Mouse (Mus musculus) heart, postnatal 4 days (tissue): ENCODE measurements around the gene Aplf. TPM values are rescaled to one million over a fixed set of nuclear protein-coding genes. Genes with fewer than 3 reads are reported as not detected.
"Not testable (repeated sequence)": the region's sequence is repeated elsewhere in the genome, so short reads cannot be mapped to it uniquely, and the experiment has no call there.

Source experiments
- DNase-seq: peaks from one replicate; pipeline ENCODE4 v3.0.0; 2021
- total RNA-seq, 2 experiments: library from RNA; stranded (reverse); gene quantifications; 2 replicates each; pipeline ENCODE4 v1.2.3; 2021

The Aplf gene
- 1 to 10 TPM; 2.7 to 3.1 TPM for total RNA-seq

DNA sequence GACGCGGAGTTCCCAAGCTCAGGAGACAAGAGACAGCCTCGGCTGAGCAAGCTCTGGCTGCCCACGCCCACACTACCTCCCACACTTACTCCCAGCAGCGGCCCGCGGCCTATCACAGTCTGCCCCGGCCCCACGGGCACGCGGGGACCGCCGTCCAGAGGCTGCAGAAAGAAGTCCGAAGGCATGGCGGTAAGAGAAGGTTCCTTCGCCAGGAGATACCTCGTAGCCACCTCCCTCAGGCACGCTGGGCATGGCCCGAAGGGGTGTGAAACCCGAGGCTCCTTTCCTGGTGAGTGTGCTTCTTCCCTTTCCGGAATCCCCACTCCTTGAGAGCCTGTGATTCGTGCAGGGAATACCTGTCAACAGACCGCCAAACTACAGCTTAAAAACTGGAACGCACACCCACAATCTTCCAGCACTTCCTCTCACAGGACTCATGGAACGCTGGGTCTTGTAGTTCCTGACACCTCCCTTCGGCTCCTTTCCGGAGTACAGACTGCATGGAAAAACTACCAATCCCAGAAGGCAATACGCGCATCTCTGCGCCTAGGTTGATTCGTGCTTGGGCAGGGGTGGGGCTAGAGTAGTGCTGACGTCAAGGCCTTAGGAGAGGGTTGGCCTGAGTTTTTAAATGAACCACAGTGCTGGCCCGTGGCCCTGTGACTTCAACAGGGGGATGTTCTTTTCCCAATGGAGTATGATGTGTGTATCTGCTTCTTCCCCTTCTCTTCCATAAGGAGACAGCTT, at the start of gene Aplf:
Aplf (minus strand) TSS at position 423 of the 747 bp plus-strand sequence.
- DNase-seq: peak; percentile 88

DNA sequence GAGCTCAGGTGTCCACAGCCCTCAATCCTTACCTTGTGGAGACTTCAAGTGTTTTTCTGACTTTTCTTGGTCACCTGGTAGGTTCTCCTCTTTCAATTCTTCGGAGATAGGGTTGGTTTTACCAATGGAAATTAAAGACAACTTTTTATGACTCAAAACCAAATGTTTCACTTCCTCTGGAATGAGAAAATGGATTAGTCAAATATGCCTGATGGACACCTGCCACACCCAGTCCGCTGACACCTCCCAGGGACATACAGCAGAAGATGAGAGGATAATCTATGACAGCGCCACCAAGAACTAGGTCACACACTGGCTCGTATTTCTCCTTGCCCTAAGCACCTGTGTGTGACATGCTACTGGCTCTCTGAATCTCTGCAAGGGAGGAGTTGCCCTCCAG, 42.1 kb upstream of the Aplf start:
- no peak for DNase-seq

DNA sequence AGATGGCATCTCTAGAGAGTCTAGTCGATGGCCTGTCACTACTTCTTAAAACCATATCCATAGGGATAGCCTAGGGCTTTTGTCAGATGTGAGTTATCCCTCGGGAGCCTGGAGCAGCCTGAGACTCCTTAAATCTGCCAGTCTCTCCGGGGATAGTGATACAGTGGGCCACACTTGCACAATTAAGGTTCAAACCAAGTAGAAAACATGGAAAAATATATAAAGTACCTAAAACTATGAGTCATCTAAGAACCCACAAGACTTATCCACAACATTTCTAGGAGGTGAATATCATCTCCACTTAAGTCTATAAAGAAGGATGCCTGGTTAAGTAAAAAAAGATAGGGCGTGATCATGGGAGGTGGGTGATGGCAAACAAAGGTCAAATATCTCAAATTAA, 40.3 kb upstream of the Aplf start:
- no peak for DNase-seq

DNA sequence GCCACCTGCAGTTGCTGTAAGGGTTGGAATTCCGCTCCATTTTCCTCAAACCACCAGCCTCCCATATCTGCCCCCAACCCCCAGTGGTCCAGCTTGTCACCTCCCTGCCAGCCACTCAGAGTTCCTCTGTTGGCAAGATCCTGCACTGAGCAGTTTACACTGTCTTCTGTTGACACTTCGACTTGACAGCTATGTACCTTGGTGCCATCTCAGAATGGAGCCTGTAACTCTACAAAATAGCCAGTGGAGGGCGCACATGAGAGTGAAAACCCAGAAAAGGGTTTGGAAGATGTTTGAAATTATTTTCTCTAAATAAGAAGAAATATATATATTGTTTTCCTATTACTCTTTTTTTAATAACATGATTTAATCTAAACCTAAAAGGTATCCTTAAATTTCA, 34.3 kb upstream of the Aplf start:
- DNase-seq: peak; percentile 14

DNA sequence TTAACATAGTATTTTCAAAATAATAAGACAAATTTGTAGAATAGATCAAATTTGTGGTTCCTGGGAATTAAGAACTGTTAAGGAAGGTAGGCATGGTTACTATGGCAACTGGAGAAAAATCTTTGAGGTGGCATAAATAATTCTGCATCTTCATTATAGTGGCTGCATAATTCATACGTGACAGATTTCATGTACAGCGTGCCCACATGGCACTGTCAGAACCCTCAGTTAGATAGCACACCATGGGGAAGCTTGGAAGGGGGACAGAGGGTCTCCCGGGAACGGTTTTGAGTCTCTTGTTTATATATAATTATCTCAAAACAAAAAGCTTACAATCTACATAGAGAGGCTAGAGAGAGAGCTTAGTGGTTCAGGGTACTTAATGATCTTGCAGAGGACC, 24.6 kb upstream of the Aplf start:
- DNase-seq: no peak

DNA sequence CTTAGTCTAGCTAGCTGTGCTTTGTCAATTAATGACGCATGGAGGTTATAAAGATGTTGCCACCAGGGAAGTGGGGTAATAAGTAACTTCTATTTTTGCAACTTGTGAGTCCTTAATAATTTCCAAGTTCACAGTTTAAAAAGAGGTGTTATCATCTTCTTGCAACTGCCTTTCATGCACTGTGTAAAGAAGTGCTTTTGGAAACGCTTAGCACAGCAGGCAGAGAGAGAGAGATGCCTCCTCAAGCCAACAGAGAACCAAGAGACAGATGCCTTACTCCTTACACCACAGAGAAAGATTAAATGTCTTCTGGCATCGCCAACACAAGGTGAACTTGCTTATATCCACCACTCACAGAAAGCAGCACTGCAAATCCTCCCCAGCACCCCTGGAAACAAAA, 24.0 kb upstream of the Aplf start:
- DNase-seq: no peak

DNA sequence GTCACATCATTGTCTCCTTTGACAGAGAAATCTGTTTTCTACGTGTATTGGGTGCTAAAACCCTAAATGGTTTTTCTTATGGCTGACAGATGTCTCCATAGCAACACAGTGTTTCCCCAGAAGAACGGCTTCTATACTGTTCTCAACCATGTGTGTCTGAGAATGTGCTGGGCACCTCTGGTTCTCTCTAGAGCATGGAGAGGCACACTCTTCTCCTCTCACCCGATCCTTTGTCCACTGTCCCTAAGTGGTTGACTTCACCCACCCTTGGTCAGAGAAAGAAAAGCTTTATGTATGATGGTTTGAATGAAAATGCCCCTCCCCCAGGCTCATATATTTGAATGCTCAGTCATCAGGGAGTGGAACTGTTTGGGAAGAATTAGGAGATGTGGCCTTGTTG, 8.4 kb upstream of the Aplf start:
- DNase-seq: no peak

DNA sequence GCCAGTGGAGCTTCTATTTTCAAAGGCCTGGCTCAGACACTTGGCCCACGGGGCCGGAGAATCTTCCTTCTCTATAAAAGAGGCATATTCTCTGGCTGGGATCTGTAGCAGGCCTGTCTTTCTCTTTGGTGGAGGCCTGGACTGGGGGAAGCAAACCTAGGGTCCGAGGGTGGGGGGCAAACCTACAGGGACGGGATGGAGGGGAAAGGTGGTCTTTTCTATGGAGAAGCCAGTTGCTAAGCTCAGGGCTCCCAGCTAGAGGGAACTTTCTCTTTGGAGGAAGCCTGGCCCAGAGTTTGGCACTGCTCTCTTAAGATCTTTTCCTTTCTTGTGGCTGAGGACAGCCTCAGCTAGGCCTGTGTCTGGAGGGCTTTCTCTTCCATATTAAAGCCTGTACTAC, 668 bp upstream of the Aplf start:
- no peak for DNase-seq

DNA sequence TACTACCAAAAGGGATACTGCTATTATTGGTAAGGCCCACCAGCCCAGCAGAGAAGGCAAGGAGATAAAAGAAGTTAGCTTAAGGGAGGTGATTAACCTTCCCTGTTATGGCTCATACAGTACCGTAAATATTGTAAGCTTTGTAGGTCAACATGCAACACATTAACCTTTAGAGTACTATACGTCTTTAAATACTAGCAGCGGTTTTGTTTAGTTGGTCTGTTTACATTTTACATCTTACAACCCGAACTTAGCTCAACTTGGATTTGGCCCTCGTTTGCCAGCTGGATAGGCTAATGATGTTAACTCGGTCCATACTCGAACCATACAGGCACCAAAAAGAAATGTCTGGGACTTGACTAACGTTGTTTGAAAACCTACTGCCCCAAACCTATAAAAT, 640 bp downstream of the Aplf start:
- no peak for DNase-seq

DNA sequence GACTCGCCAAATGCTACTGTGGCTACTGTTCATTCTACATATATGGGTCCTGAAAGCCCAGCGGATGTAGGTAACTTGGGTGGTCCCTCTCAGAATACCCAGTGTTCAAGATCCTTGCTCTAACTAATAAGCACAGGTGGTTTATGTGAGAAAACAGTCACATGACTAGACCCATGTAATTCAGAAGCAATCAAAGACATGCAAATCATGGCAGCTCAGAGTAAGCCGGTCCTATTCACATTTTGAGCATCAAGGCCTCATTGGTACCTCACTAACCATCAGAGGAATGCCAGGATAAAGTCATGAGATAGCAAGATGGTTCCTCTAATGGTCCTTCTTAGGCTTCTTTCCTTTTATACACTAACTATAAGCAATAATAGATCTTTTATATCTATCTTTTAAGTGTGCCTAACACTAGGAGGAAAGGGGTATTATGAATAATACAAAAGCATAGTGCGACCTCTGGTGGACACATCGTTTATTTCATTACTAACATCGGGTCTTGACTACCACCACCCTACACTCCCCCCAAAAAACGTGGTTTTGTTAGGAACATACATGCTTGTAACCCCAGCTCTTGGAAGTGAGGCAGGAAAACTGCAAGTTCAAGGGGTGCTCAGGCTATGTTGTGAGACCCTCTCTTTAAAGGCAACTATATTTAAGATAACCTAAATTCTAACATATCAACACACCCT, 2.0 kb downstream of the Aplf start:
- DNase-seq: peak; percentile 69

DNA sequence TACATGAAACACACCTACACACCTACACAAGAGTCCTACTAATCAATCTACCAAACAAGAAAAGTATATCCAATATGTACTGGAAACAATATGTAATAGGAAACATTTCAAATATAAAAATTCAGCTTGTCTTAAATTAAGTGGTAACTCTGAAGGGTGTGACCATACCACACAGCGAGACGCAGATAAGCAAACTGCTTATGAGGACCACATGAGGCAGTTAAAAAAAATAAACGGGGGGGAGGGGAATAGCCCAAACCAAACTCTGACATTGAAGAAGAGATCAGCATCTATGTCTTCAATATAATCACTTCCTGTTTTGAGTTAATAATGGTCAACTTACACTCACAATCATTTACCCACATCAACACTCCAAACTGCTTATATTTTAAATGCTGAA, 3.3 kb downstream of the Aplf start:
- no peak for DNase-seq

DNA sequence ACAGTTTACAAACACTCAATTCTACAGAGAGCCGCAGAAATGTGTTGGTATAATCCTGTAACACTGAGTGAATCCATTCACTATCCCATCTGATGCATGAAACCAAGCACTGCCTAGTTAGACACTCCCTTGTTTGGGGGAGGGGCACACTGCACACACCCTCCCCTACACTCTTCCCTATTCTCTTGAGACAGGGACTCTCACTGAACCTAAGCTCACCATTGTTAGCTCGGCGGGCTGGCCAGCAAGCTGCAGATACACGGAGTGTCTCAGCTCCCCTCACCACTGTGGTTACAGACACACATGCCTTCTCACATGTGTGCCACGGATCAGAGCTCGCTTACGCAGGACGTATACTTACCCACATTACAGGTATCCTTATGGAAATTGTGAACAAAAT, 4.2 kb downstream of the Aplf start:
- DNase-seq: no peak

DNA sequence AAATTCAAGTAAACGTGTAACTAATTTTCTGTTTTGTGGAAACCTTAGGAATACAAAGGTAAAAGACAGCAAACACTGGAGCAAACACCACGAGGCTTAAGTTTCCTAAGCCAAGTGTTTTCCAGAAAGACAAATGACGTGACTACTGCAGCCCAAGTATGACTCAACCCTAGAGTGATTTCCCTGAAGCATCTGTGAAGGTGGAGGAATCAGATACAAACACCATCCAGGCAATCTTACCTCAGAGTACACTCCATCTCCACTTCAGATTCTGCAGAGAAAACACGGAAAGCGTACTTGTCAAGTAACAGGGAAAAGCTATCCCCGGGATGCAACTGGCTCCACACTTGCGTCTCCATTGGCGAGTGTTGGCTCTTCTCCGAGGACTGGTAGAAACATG, 8.5 kb downstream of the Aplf start:
- DNase-seq: no peak

DNA sequence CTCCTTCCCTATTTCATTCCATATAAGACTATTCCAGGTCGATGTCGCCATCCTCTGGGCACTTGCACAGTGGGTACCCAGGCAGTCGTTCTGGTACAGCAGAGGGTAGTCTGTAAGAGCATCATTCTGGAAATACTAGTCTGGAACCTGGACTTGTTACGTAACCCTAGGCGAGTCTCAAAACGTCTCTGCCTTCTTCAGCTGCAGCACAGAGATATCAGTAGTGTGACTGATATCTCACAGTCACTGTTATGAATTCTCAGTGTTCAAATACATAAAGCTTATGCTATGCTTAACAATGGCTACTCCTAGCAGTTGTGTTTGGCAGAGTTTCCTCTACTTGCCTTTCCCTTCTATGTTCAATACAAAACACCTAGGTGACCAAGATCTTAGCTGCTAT, 9.8 kb downstream of the Aplf start:
- DNase-seq: no peak

DNA sequence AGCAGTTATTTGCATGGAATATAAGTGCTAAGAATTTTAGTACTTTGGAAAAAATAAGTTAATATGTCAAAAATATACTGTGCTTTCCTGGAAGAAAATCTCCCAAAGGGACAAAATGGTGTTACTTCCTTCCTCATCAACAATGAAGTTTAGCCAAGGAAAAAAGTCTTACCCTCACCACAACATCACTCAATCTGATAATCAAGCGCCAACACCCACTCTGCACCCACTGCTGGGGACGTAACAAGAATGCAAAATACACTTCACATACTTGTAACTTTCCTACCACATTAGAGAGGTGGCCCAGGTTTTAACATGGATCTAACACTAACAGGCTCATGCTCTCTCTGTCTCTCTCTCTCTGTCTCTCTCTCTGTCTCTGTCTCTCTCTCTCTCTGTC, 10.3 kb downstream of the Aplf start:
- DNase-seq: no peak

DNA sequence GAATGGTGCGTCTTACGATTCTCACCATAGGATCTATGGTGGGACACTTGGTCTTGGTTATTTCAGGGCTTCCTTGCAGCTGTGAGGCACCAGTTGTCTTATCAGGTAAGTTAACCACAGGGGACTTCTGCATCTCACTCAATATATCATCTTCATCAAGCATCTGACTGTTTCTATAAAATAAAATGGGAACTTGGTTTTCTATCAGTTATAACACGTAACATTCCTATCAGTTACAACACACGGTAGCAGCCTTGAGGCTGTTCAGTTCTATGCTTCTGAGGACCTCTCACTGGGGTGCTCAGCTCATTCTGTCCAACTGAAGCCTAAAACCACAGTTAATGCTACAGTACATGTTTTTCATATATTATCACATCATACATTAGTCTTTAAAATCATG, 13.2 kb downstream of the Aplf start:
- no peak for DNase-seq

DNA sequence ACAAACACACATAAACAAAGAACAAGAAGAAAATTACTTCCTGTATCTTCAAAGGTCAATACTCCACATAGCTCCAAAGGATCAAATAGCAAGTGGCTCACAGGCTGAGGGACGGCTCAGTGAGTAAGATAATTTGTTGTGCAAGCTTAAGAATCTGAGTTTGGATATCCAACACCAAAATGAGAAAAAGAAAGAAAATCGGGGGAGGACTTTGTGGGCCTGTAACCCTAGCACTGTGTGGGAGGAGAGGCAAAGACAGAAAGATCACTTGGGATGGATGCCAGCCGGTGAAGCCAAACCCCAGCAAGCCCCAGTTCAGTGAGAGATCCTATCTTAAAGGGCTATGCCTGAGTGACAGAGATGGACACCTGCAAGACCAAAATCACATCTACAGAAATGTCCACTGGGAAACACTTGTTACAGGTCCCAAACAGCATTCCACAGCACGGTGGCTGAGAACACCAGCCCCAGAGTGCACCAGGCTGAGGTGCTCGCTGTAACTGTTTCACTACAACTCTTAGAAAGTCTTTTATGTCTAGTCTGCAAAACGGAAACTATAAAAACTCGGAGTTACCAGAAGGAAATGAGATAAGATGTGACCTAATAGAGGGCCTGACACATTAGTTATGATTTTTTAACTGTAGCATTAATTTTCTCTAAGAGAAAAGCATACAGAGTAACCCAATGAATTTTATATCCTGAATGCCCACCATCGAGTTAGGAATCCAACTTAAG, 17.9 kb downstream of the Aplf start:
- no peak for DNase-seq

DNA sequence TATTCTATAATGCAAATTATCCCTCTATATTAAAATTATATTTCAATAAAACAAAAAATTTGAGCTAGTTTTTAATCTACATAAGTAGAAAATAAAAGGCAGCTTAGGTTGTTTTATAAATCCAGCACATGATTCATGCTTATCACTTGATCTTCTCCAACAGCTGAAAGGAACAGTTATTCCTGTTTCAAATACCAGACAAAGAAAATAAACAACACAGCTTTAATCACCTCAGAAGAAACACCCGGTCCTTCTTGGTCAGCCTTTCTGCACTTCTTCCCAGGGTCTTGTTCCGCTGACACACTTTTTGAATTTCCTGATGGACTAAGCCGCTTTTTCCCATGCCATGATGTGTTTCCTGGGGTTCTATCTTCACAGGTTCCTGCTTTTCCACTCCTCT, 18.5 kb downstream of the Aplf start:
- DNase-seq: no peak

DNA sequence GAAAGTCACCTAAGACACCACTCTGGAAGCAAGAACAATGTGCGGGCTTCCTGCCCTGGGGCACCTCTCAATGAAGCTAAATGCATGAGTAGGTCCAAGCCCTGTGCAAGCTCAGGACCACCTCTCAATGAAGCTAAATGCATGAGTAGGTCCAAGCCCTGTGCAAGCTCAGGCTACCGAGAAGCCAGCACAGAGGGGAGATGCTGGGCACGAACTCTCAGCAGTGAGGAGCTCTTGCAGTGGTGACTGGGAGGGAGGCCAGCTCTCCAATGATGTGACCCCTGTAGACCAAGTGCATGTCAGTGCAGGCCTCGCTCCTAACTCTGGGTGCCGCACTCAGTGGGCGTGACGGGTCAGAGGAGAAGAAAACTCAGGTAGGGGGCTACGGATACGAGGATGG, 19.3 kb downstream of the Aplf start:
- no peak for DNase-seq

DNA sequence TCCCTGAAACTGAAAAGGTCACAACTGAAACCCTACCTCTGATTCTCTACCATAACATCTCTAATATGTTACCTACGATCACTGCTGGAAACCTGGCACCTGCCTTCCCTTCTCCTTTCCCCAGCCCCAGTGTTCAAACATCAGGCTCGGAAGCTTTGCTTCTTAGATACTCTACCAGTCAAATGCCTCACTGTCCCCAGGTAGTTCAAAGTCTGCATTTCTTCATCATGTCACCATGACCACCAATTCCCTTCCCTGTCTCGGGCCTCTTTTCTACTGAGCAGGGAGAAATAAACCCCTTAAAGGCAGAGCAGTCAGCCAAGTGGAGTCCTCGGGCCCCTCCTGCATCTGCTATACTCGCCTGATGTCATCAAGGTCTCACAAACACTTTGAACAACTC, 20.2 kb downstream of the Aplf start:
- DNase-seq: no peak

DNA sequence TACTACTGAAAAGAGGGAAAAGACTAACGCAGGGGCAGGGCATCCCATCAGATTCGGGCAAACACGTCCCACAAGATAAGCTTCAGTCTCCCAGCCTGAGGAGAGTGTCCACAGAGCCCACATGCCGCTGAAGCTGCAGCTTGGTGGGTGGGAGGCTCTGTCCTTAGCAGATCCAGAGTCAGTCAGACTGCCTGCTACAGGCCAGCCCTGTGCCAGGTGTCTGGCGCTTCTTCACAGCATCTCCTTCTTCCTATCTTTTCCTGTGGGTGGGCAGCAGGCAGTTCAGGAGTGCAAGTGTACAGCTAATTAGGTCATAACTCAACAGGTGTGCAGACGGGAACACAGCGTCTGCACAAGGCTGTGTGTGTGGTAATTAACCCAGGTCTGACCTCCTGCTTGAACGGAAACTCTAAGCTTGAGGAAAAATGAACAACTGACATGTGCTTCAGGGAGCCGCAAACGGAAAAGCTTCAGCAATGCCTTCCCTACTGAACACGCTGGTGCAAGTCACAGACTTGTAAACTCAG, 33.8 kb downstream of the Aplf start:
- no peak for DNase-seq

DNA sequence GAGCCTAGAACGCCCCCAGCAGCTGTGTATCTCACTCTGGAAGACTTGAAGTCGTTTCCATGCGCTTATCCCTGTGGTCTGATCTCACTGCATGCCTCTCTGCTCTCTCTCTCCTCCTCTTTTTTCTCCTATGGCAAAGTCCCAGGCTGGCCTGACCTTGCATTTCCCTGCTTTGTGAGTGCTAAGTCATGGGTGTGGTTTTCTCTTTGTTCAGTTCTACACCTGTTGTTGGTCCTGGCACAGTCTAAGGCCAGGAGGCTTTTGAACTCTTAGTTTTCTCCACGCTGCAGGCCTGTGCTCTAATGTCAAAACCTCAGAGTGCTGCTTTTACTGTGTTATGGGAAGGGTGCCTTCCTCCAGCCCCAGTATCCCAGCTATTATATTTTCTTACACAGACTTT, 39.8 kb downstream of the Aplf start:
- DNase-seq: no peak

DNA sequence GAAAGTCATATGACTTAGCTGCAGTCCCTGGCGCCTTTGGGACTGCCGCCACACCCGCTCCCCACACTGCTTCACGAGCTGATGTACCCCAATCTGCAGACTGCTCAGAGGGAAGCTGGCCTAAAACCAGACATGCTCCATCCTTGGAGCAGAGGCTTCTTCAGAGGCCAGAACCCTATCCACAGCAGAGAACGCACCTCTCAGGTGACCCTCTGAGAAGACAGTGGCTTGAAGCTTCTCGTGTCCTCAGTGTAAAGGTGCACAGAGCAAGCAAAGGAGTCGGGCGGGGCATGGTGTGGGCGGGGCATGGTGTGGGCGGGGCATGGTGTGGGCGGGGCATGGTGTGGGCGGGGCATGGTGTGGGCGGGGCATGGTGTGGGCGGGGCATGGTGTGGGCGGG, 43.1 kb downstream of the Aplf start:
- not testable (repeated sequence) for DNase-seq

DNA sequence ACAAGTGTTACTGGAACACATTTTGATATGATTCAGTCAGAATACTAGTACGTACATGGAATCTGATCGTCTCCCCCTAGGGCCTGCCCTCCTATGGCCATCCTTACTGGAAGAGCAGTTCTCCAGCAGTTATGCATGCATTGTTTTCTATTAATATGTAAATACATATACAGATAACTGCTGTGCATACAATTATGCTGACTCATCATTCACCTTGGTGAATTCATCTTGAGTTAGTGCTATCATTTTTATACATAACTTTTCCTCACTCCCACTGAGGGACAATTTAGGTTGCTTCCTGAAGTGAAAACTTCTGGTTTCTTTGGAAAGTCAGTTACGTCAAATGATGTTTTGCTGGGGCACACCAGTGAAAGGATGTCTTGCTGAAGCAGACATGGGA, 48.8 kb downstream of the Aplf start:
- DNase-seq: no peak
